ENCODE assay signal across 30 mouse cellular contexts in the genomic region with DNA sequence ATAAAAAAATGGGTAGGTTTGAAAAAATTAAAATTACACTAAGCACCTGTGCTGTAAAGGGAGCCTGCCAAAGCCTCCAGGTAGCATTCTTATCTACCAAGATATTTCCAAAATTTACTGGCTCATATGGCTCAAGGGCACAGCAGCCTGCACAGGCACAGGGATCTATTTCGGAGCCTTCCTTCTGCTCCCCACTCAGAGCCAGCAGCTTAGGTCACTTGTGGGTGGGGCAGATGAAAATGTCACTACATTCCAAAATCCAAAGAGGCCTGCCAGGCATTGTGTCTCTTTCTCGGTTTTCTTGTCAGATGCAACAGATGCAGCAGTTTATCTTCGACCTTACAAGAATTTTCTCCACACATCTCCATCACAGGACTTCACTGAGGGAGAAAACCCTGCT. TPM values are rescaled to one million over a fixed set of nuclear protein-coding genes. Genes with fewer than 3 reads are reported as not detected.
DNase-seq lines count a peak whose midpoint lies in the region; ATAC-seq and TF ChIP-seq lines count a peak whose summit lies in the region.
"Had no signal": no experiment of that assay in that cellular context is flagged by ENCODE, and none has a peak within 500 bp of the region (broad histone marks: within the 10 kb centered on the region; RNA-seq: fewer than 3 reads in every experiment).

No protein-coding gene starts in this region.

- no peak overlapping the region for H3K4me3 ChIP-seq in intestine, embryonic 14.5 days (ENCODE audit: low read depth, low read length)
- H3K4me3 ChIP-seq in intestine, postnatal 0 days (ENCODE audit: low read depth, low read length) = no peak overlapping the region
- no peak overlapping the region for H3K4me3 ChIP-seq in forebrain, embryonic 14.5 days (ENCODE audit: low read depth, low read length)
- H3K4me3 ChIP-seq: embryonic facial prominence, embryonic 12.5 days; embryonic facial prominence, embryonic 15.5 days; forebrain, embryonic 15.5 days; heart, adult 2 months; heart, embryonic 10.5 days; heart, embryonic 13.5 days; kidney, embryonic 15.5 days had no signal

- no peaks in the 10 kb centered on the region for H3K9me3 ChIP-seq in intestine, embryonic 14.5 days (ENCODE audit: control insufficient read depth, low read length)
- no peaks in the 10 kb centered on the region for H3K9me3 ChIP-seq in intestine, postnatal 0 days (ENCODE audit: control insufficient read depth)
- no peaks in the 10 kb centered on the region for H3K9me3 ChIP-seq in forebrain, embryonic 14.5 days (replicated peaks; ENCODE audit: control insufficient read depth, low read length)
- H3K9me3 ChIP-seq: embryonic facial prominence, embryonic 12.5 days; embryonic facial prominence, embryonic 15.5 days; forebrain, embryonic 15.5 days; G1E; heart, embryonic 10.5 days; heart, embryonic 13.5 days; kidney, embryonic 15.5 days had no signal

- peak; percentile 33 to 46 for DNase-seq in cerebellum, adult 18-20 months
- DNase-seq in cerebellum, adult 11 months = no peak
- peak; percentile 59 for DNase-seq in cerebellum, adult 9-11 months
- no peak for DNase-seq in cerebellum, postnatal 4 days (ENCODE audit: low spot score in 2 of 2)
- DNase-seq in intestine, embryonic 14.5 days (ENCODE audit: low spot score) = peak; percentile 31
- no peak for DNase-seq in forebrain, embryonic 14.5 days (ENCODE audit: low spot score)
- DNase-seq: adrenal gland, postnatal 10 days; adrenal gland, postnatal 36 days; B cell, adult 2 months; gastrocnemius, postnatal 10 days; heart, adult 2 months; heart, postnatal 14 days; heart, postnatal 4 days; kidney, adult 11 months; kidney, adult 8-10 months had no signal

- no peak overlapping the region for H3K4me2 ChIP-seq in intestine, embryonic 14.5 days (ENCODE audit: low read length)
- H3K4me2 ChIP-seq in intestine, postnatal 0 days (replicated peaks; ENCODE audit: low read depth) = no peak overlapping the region
- H3K4me2 ChIP-seq in forebrain, embryonic 14.5 days (ENCODE audit: low read length) = no peak overlapping the region
- H3K4me2 ChIP-seq: embryonic facial prominence, embryonic 12.5 days; embryonic facial prominence, embryonic 15.5 days; forebrain, embryonic 15.5 days; heart, embryonic 13.5 days; hindbrain, embryonic 14.5 days; kidney, embryonic 15.5 days had no signal

- H3K36me3 ChIP-seq in intestine, embryonic 14.5 days (ENCODE audit: control insufficient read depth, insufficient read depth, low read length) = no peaks in the 10 kb centered on the region; the same call in 1 of the 2 replicates
- H3K36me3 ChIP-seq in intestine, postnatal 0 days (ENCODE audit: control insufficient read depth, insufficient read depth) = no peaks in the 10 kb centered on the region; the same call in 1 of the 2 replicates
- H3K36me3 ChIP-seq in forebrain, embryonic 14.5 days (ENCODE audit: control insufficient read depth, insufficient read depth, low read length) = peaks cover 1% of the 10 kb centered on the region; the same call in 1 of the 2 replicates
- H3K36me3 ChIP-seq: embryonic facial prominence, embryonic 15.5 days; heart, embryonic 10.5 days had no signal

- TF ChIP-seq CTCF in intestine, postnatal 0 days (IDR thresholded peaks at IDR 0.05; ENCODE audit: low read depth) = no peak

- H3K27me3 ChIP-seq in intestine, embryonic 14.5 days (replicated peaks; ENCODE audit: control insufficient read depth, insufficient read depth, low read length) = no peaks in the 10 kb centered on the region
- H3K27me3 ChIP-seq in intestine, postnatal 0 days (replicated peaks; ENCODE audit: control insufficient read depth, insufficient read depth, low read length) = no peaks in the 10 kb centered on the region
- H3K27me3 ChIP-seq in forebrain, embryonic 14.5 days (replicated peaks; ENCODE audit: control insufficient read depth, insufficient read depth, low read length) = no peaks in the 10 kb centered on the region
- H3K27me3 ChIP-seq: CH12.LX; embryonic facial prominence, embryonic 12.5 days; embryonic facial prominence, embryonic 15.5 days; forebrain, embryonic 15.5 days; heart, embryonic 13.5 days; kidney, embryonic 15.5 days; Patski had no signal

- WGBS in intestine, embryonic 14.5 days = 76% methylated on average over 3 of the region's 3 CpGs
- 74% methylated on average over 3 of the region's 3 CpGs for WGBS in intestine, postnatal 0 days
- WGBS in forebrain, embryonic 14.5 days = 86% methylated on average over 3 of the region's 3 CpGs

- no peak for ATAC-seq in intestine, embryonic 14.5 days (replicated peaks; ENCODE audit: low FRiP score, low TSS enrichment, low read depth)
- ATAC-seq in intestine, postnatal 0 days = no peak
- no peak for ATAC-seq in forebrain, embryonic 14.5 days
- ATAC-seq: forebrain, embryonic 15.5 days; hindbrain, postnatal 0 days; inflammation-experienced regulatory T-cells, adult 6 months; Patski had no signal

- no peaks in the 10 kb centered on the region for H3K4me1 ChIP-seq in intestine, embryonic 14.5 days (replicated peaks; ENCODE audit: control insufficient read depth, insufficient read depth, low read length)
- no peaks in the 10 kb centered on the region for H3K4me1 ChIP-seq in intestine, postnatal 0 days (replicated peaks; ENCODE audit: control insufficient read depth, insufficient read depth, low read length)
- H3K4me1 ChIP-seq in forebrain, embryonic 14.5 days (ENCODE audit: control insufficient read depth, insufficient read depth, low read length) = no peaks in the 10 kb centered on the region
- H3K4me1 ChIP-seq: embryonic facial prominence, embryonic 12.5 days; embryonic facial prominence, embryonic 15.5 days; forebrain, embryonic 15.5 days; heart, embryonic 10.5 days; heart, embryonic 13.5 days had no signal

- H3K27ac ChIP-seq in intestine, embryonic 14.5 days (ENCODE audit: low read depth) = no peak overlapping the region
- H3K27ac ChIP-seq in intestine, postnatal 0 days (ENCODE audit: low read depth, low read length) = no peak overlapping the region
- no peak overlapping the region for H3K27ac ChIP-seq in forebrain, embryonic 14.5 days (ENCODE audit: low read depth, low read length)
- H3K27ac ChIP-seq: embryonic facial prominence, embryonic 12.5 days; embryonic facial prominence, embryonic 15.5 days; forebrain, embryonic 15.5 days; heart, adult 2 months; heart, embryonic 10.5 days; heart, embryonic 13.5 days; hindbrain, embryonic 14.5 days; hindbrain, postnatal 0 days; kidney, embryonic 15.5 days had no signal

- H3K9ac ChIP-seq in intestine, embryonic 14.5 days (ENCODE audit: low read length) = no peak overlapping the region
- no peak overlapping the region for H3K9ac ChIP-seq in intestine, postnatal 0 days (ENCODE audit: low read depth, low read length)
- no peak overlapping the region for H3K9ac ChIP-seq in forebrain, embryonic 14.5 days (ENCODE audit: low read length)
- H3K9ac ChIP-seq: embryonic facial prominence, embryonic 12.5 days; embryonic facial prominence, embryonic 15.5 days; forebrain, embryonic 15.5 days; heart, embryonic 13.5 days; hindbrain, embryonic 14.5 days; kidney, embryonic 15.5 days had no signal

RNA-seq across cellular contexts. Expression of a gene that starts 15.7 kb away (rescaled TPM):
- 2.8 and 3.2 TPM in 2 replicates for polyA plus RNA-seq in intestine, embryonic 14.5 days (2014; fragmentation: Nextera tagmentation; extraction: Ambion mirVana)
- polyA plus RNA-seq in intestine, postnatal 0 days (2015; fragmentation: Nextera tagmentation; extraction: Ambion mirVana) = 0.89 and 1.4 TPM in 2 replicates
- not detected in 2 replicates for polyA plus RNA-seq in forebrain, embryonic 14.5 days (2014; fragmentation: Nextera tagmentation; extraction: Ambion mirVana)
- polyA plus RNA-seq: forebrain, embryonic 11.5 days; forebrain, embryonic 15.5 days; G1E; heart, embryonic 16.5 days; hindbrain, embryonic 14.5 days; hindbrain, postnatal 0 days; inflammation-experienced regulatory T-cells, adult 6 months; kidney, embryonic 15.5 days had no signal

Comparison
In these comparisons a context has a peak if more than half of its experiments do, and no peak if none do; other contexts are left out.
1. DNase-seq: peak in cerebellum, adult 18-20 months (2 of 2), cerebellum, adult 9-11 months (single experiment) and intestine, embryonic 14.5 days (single experiment); none in cerebellum, adult 11 months (single experiment), cerebellum, postnatal 4 days (0 of 2) and forebrain, embryonic 14.5 days (single experiment).